Mouse (Mus musculus) monocyte, adult 5-6 weeks (primary cell): ENCODE measurements around the gene Mmp25. TPM values are rescaled to one million over a fixed set of nuclear protein-coding genes. Genes with fewer than 3 reads are reported as not detected.
"Not testable (repeated sequence)": the region's sequence is repeated elsewhere in the genome, so short reads cannot be mapped to it uniquely, and the experiment has no call there.

ENCODE experiments used
- ATAC-seq: fragments of 153-309, 156-312 bp; replicated peaks from 2 replicates; pipeline ENCODE4 v1.8.0; 2017; ENCODE audit warnings: mild to moderate bottlenecking; ENCODE audit not compliant: low TSS enrichment, insufficient number of reproducible peaks, severe bottlenecking, poor library complexity, low FRiP score
- total RNA-seq: library from RNA; stranded (forward); fragments of 200-1000, 200-491, 200-594 nt; gene quantifications from 3 replicates; pipeline ENCODE4 v1.2.3, GENCODE M21; 2017

Gene Mmp25
- total RNA-seq, 1 experiment from 2014 or later, result 3.0 TPM

DNA sequence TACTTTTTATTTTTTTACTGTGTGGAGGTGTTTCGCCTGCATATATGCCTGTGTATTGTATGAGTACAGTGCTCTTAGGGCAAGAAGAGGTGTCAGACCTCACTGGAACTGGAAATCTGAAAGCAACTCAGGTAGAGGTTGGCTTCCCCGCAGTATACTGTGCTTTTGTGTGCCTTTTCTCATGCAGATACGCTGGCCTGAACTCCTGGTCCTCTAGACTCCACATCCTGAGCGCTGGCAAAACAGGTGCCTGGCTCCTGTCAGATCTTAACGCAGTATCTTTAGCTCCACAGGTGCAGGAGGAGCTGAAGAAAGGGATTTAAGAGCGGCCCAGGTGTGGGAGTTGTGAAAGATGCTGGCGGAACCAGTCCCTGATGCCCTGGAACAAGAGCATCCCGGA, 39.9 kb downstream of the Mmp25 start:
- ATAC-seq, result no peak

DNA sequence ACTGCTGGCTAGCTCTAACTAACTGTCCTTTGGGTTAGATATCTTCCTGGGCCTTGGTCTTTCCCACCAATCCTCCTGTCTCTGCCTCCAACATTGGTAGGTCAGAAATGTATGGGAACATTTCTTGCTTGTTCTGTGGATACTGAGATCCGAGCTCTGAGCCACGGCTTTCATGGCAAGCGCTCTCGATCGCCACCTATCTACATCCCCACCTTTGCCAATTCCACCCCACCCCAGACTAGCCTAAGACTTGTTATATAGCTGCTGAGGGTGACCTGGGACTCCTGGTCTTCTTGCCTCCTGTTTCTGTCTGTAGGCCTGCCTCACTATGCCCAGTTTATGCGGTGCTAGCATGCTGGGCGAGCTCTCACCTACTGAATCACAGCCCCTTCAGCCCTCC, 40.7 kb downstream of the Mmp25 start:
- no peak for ATAC-seq

DNA sequence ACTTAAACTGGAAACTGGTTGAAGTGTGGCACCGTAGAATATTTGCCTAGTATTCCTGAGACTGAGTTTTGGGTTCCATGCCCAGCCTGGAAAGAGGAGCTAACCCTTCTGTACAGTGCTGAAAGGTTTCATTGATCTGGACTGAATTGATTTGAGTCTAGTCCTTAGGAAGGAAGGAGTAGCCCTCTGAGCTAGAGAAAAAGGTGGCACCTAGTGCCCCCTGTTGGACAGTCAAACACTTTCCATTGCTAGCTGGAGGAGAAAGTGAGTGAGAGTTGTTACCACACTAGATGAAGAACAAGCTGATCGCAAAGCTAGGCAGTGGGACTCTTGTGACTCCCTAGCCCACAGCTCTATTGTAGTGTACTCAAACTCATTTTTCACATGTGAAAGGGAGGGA, 41.5 kb downstream of the Mmp25 start:
- no peak for ATAC-seq

DNA sequence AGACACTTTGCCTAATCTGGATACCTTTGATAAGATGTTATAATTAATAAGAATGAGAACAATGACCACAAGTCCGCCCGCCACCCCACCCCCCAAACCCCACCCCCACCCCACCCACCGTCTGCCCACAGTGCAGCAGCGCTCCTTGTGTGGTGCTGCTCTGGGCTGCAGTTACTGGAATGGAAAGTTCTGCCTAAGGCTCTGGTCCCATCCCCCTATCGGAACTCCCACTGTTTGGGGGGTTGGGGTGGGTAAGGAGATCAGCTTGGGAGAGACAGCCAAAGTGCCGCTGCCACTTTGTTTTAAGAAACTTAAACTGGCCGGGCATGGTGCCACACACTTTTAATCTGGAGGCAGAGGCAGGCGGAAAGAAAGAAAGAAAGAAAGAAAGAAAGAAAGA, 42.0 kb downstream of the Mmp25 start:
- ATAC-seq, result no peak

- no peak for ATAC-seq
Measured at GRCm38 (mm10) chr17:23601836-23602585, 43.1 kb downstream of the Mmp25 start.

- ATAC-seq, result no peak
Measured at GRCm38 (mm10) chr17:23600641-23601622, 44.1 kb downstream of the Mmp25 start, which contains the start of gene Zscan10. Gene Zscan10 (plus strand): TSS chr17:23600856.

DNA sequence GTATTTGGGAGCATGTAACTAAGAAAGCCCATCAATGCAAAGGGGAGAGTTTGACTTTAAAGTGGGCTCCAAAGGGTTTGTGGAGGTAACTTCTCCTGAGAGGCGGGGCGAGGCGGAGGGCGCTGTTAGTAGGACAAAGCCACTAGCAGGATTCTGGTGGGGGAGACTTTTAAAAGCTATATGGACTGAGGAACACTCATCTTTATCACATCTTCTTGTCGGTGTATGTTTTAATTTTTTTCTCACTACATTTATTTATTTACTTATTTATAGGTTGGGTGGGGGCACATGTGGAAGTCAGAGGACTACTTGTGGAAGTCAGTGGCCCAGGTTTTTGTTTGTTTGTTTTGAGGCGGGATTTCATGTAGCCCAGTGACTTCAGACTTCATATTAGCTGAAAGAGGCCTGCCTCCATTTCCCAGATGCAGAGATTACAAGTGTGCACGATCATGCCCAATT, 45.4 kb downstream of the Mmp25 start:
- no peak for ATAC-seq

DNA sequence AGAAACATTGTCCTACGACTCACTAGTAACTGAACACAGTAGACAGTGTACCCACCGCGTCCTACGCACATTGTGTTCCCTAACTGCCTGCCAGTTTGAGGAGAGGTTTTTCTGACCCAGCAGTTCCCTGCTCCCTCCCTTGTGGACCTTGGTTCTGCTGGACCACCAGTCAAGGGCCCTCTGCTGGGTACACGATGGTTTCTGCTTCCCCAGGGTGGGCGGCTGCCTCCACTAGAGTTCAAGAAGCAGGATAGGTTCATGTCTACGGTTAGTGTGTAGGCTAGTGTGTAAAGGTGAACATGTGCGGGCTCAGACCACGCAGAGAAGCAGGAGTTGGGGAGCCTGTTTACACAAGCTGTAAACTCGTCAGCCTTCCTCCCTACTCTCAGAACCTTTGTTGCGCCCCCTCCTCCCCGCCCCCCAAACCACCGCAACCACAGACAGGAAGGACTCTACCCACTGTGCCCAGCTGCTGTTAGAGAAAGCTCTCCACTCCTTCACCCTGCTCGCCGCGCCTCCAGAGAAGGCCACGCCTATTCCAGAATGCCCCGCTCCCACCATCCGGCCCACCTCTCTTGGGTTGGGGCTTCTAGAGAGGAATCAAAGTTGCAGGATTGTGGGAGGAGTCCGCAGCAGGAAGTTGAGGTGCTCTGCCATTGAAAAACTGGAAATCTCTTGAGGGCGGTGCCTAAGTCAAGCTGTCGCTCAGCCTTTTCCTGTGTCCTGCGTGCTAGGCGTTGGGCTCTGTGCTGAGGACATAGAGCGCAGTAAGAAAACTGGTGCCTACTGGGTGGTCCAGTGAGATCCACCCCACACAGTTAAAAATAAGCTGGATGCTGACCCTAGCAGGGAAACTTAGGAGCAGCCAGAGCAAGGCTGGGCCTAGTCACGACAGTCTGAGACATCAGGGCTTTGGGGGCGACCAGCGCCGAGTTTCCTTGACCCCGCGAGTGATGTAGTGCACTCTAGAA, 46.2 kb downstream of the Mmp25 start, which contains the start of gene Zfp13:
Zfp13 (minus strand) TSS at position 906 of the 971 bp plus-strand sequence.
- ATAC-seq, result peak; percentile 82

- not testable (repeated sequence) for ATAC-seq
Measured at GRCm38 (mm10) chr17:23595139-23595538, 49.9 kb downstream of the Mmp25 start.

- ATAC-seq, result no peak
Measured at GRCm38 (mm10) chr17:23592926-23593300, 52.2 kb downstream of the Mmp25 start.

DNA sequence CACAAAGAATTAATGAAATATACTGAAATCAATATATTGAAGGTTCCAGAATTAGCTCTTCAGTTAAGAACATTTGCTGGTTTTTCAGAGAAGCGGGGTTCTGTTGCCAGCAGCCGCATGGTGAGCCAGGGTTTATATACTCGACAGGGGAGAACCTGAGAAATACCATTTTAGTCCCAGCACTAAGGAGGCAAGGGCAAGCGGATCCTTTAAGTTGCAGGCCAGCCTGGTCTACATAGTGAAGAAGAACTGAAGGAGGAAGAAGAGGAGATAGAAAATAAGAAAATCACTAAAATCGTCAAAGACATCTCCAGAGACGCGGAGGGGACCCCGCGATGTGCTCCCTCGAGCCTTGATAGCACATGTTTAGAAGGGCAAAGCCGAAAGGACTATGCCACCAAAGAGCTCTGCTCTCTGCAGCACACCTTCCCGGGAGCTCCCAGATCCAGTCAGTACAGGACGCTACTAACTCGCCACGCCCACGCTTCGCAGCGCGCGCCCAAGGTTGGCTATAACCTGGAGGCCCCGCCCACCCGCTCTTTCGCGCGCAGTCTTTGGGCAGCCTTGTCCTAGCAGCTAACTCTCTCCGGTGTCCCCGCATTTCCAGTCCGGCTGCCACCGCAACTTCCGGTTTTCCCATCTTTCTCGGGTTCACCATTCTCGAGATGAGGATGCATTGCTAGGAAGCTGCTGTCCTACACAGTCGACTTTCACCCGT, 52.7 kb downstream of the Mmp25 start:
- peak; percentile 81 for ATAC-seq

GRCm38 (mm10) chr17:23587253-23587652, 57.8 kb downstream of the Mmp25 start:
- ATAC-seq, result no peak

GRCm38 (mm10) chr17:23585721-23586491, 59.2 kb downstream of the Mmp25 start:
- ATAC-seq, result no peak

- no peak for ATAC-seq
Measured at GRCm38 (mm10) chr17:23584786-23585185, 60.3 kb downstream of the Mmp25 start.
